Mouse (Mus musculus) heart, embryonic 15.5 days (tissue): Measurements from ENCODE around the gene Zfp420. TPM values are rescaled to one million over a fixed set of nuclear protein-coding genes. Genes with fewer than 3 reads are reported as not detected.
A peak's percentile ranks its signal among the peaks of the same experiment; 100 is the strongest.

Experiments
- ATAC-seq: fragments of 200-750 bp; cut with Nextera tagmentation; replicated peaks from 2 replicates; pipeline ENCODE4 v1.8.0; 2017; ENCODE audit warnings: low read depth, moderate TSS enrichment; ENCODE audit not compliant: insufficient number of reproducible peaks, insufficient read depth, low FRiP score
- H3K27ac ChIP-seq: fragments of 300-500 bp; sonication (generic); 2 replicates; pipeline ENCODE4 v1.5.1; 2015; ENCODE audit warnings: mild to moderate bottlenecking, inconsistent platforms
- H3K27me3 ChIP-seq: fragments of 300-500 bp; sonication (generic); 2 replicates; pipeline ENCODE4 v1.6.1; 2015; ENCODE audit warnings: inconsistent platforms
- H3K36me3 ChIP-seq: fragments of 300-500 bp; sonication (generic); 2 replicates; pipeline ENCODE4 v1.6.1; 2015; ENCODE audit warnings: mild to moderate bottlenecking, inconsistent platforms
- H3K4me1 ChIP-seq: fragments of 300-500 bp; sonication (generic); replicated peaks from 2 replicates; pipeline ENCODE4 v1.6.1; 2015; ENCODE audit warnings: inconsistent platforms
- H3K4me2 ChIP-seq: fragments of 300-500 bp; sonication (generic); 2 replicates; pipeline ENCODE4 v1.6.1; 2015; ENCODE audit warnings: inconsistent platforms, mild to moderate bottlenecking, moderate library complexity
- H3K4me3 ChIP-seq: fragments of 300-500 bp; sonication (generic); 2 replicates; pipeline ENCODE4 v1.5.1; 2015; ENCODE audit warnings: mild to moderate bottlenecking, inconsistent platforms
- H3K9ac ChIP-seq: fragments of 300-500 bp; sonication (generic); 2 replicates; pipeline ENCODE4 v1.6.1; 2015; ENCODE audit warnings: mild to moderate bottlenecking, inconsistent platforms
- H3K9me3 ChIP-seq: fragments of 300-500 bp; sonication (generic); replicated peaks from 2 replicates; pipeline ENCODE4 v1.6.1; 2016; ENCODE audit warnings: inconsistent platforms
- WGBS: fragments of 180-500 bp; shearing (Covaris S2); methylation state at CpG from one replicate; pipeline ENCODE4 v1.1.7; 2015; ENCODE audit warnings: mixed read lengths; 5-methylcytosine and 5-hydroxymethylcytosine counted together
- polyA plus RNA-seq: library from polyadenylated mRNA; unstranded; fragments of >200 nt; fragmentation: Nextera tagmentation; extraction: Ambion mirVana; gene quantifications from 2 replicates; pipeline ENCODE4 v1.2.1, GENCODE M21; 2015

Gene Zfp420
- polyA plus RNA-seq, 1 experiment from 2014 or later, result 3.4 TPM

GRCm38 (mm10) chr7:29904101-29904500 is 44.3 kb downstream of the Zfp420 start:
- H3K4me3 ChIP-seq, result no peak overlapping the region
- peaks cover 8% of the 10 kb centered on the region for H3K4me1 ChIP-seq
- 91% methylated on average over 4 of the region's 4 CpGs for WGBS
- peaks cover 34% of the 10 kb centered on the region for H3K36me3 ChIP-seq
- H3K9me3 ChIP-seq, result no peaks in the 10 kb centered on the region
- H3K9ac ChIP-seq, result no peak overlapping the region
- H3K27ac ChIP-seq, result no peak overlapping the region
- no peak overlapping the region for H3K4me2 ChIP-seq
- ATAC-seq, result no peak
- no peaks in the 10 kb centered on the region for H3K27me3 ChIP-seq

GRCm38 (mm10) chr7:29905966-29906681 is 46.3 kb downstream of the Zfp420 start, which contains the start of gene Zfp27:
Gene Zfp27 (minus strand): TSS chr7:29906572.
- peaks cover 15% of the 10 kb centered on the region for H3K36me3 ChIP-seq
- no peaks in the 10 kb centered on the region for H3K9me3 ChIP-seq
- under 1% methylated on average over 22 of the region's 22 CpGs for WGBS
- peak within 1 kb of the TSS; percentile 63 for H3K4me3 ChIP-seq
- ATAC-seq, result peak; percentile 72
- no peaks in the 10 kb centered on the region for H3K27me3 ChIP-seq
- H3K9ac ChIP-seq, result peak within 1 kb of the TSS; percentile 55
- peaks cover 22% of the 10 kb centered on the region for H3K4me1 ChIP-seq
- peak within 1 kb of the TSS; percentile 67 for H3K4me2 ChIP-seq
- H3K27ac ChIP-seq, result peak within 1 kb of the TSS; percentile 93

DNA sequence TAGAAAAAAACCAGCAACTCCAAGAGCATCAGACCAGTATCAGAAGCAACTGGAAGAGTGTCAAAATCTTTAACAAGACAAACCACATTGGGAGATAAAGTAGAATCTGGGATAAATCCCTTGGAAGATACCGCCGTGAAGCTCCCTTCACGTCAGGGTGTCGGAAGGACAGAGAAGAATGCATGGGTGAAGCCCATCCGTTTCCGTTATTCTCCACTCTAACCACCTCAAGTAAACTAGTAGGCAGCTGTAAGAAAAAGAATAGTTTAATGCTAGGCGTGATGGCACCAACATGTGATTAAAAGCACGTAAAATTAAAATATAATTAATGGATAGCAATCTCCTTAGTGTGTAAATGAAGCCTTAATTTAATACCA is 46.9 kb downstream of the Zfp420 start:
- Histone ChIP-seq H3K4me1 (peaks cover 22% of the 10 kb centered on the region), H3K9ac (peak overlapping the region; percentile 55; the same call in 1 of the 2 replicates), H3K27ac (peak overlapping the region; percentile 93), H3K4me2 (peak overlapping the region; percentile 67), H3K27me3 (no peaks in the 10 kb centered on the region), H3K36me3 (peaks cover 10% of the 10 kb centered on the region), H3K4me3 (peak overlapping the region; percentile 63), H3K9me3 (no peaks in the 10 kb centered on the region)
- no peak for ATAC-seq
- WGBS, result 25% methylated on average over 8 of the region's 8 CpGs

DNA sequence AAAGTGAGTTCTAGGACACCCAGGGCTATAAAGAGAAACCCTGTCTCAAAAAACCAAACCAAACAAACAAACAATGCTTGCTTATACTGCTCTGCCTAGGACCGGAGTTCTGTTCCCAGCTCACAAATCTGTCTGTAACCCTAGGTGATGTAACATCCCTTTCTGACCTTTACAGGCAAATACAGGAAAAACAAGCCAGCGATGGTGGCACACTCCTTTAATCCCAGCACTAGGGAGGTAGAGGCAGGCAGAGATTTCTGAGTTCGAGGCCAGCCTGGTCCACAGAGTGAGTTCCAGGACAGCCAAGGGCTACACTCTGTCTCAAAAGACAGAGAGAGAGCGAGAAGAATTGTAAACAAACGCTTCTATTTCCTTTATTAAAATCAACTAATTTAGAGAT is 47.4 kb downstream of the Zfp420 start:
- no peaks in the 10 kb centered on the region for H3K27me3 ChIP-seq
- peaks cover 22% of the 10 kb centered on the region for H3K4me1 ChIP-seq
- WGBS, result 90% methylated on average over 5 of the region's 5 CpGs
- H3K36me3 ChIP-seq, result peaks cover 14% of the 10 kb centered on the region
- H3K9me3 ChIP-seq, result no peaks in the 10 kb centered on the region
- ATAC-seq, result no peak
- peak overlapping the region; percentile 93 for H3K27ac ChIP-seq
- no peak overlapping the region for H3K9ac ChIP-seq
- H3K4me3 ChIP-seq, result no peak overlapping the region
- H3K4me2 ChIP-seq, result no peak overlapping the region

- under 1% methylated on average over 33 of the region's 33 CpGs for WGBS
- H3K9me3 ChIP-seq, result no peaks in the 10 kb centered on the region
- peak within 1 kb of the TSS; percentile 64 for H3K4me3 ChIP-seq
- H3K27me3 ChIP-seq, result no peaks in the 10 kb centered on the region
- H3K36me3 ChIP-seq, result peaks cover 21% of the 10 kb centered on the region
- H3K27ac ChIP-seq, result peak within 1 kb of the TSS; percentile 93
- peak within 1 kb of the TSS; percentile 58 for H3K4me2 ChIP-seq
- peaks cover 22% of the 10 kb centered on the region for H3K4me1 ChIP-seq
- ATAC-seq, result peak; percentile 80
- peak within 1 kb of the TSS; percentile 69 for H3K9ac ChIP-seq
Measured at GRCm38 (mm10) chr7:29908130-29908950, 48.6 kb downstream of the Zfp420 start, which contains the start of gene Zfp383. Gene Zfp383 (plus strand): TSS chr7:29908223.

- Histone ChIP-seq H3K9me3 (peaks cover 1% of the 10 kb centered on the region; the same call in 1 of the 2 replicates), H3K36me3 (peaks cover 35% of the 10 kb centered on the region), H3K4me1 (peaks cover 22% of the 10 kb centered on the region), H3K4me3 (no peak overlapping the region), H3K27ac (no peak overlapping the region), H3K27me3 (no peaks in the 10 kb centered on the region), H3K4me2 (0 out of 2 replicates have a peak overlapping the region, but pooled peaks have one; percentile 58), H3K9ac (no peak overlapping the region)
- ATAC-seq, result no peak
- WGBS, result 70% methylated on average over 2 of the region's 2 CpGs
Measured at GRCm38 (mm10) chr7:29910252-29910651, 50.5 kb downstream of the Zfp420 start.

DNA sequence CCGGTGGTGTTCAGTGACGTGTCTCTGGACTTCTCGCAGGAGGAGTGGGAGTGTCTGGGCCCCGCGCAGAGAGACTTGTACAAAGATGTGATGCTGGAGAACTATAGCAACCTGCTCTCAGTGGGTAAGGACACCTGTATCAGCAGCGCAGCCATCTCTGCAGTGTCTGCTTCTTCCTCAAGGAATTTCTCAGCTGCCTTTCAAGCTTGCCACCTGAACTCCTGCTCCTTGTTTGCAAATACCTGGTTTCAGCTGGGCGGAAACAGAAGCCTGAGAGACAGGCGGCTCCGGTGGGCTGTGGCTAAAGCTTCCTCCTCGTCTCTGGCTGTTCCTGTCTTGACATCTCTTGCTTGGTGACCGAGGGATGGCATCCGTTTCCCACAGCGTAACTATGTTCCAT is 52.4 kb downstream of the Zfp420 start:
- no peaks in the 10 kb centered on the region for H3K27me3 ChIP-seq
- no peak overlapping the region for H3K4me2 ChIP-seq
- peaks cover 50% of the 10 kb centered on the region for H3K36me3 ChIP-seq
- peaks cover 7% of the 10 kb centered on the region; the same call in 1 of the 2 replicates for H3K9me3 ChIP-seq
- H3K4me3 ChIP-seq, result no peak overlapping the region
- WGBS, result 89% methylated on average over 13 of the region's 13 CpGs
- H3K27ac ChIP-seq, result no peak overlapping the region
- no peak for ATAC-seq
- H3K9ac ChIP-seq, result no peak overlapping the region
- peaks cover 17% of the 10 kb centered on the region for H3K4me1 ChIP-seq

DNA sequence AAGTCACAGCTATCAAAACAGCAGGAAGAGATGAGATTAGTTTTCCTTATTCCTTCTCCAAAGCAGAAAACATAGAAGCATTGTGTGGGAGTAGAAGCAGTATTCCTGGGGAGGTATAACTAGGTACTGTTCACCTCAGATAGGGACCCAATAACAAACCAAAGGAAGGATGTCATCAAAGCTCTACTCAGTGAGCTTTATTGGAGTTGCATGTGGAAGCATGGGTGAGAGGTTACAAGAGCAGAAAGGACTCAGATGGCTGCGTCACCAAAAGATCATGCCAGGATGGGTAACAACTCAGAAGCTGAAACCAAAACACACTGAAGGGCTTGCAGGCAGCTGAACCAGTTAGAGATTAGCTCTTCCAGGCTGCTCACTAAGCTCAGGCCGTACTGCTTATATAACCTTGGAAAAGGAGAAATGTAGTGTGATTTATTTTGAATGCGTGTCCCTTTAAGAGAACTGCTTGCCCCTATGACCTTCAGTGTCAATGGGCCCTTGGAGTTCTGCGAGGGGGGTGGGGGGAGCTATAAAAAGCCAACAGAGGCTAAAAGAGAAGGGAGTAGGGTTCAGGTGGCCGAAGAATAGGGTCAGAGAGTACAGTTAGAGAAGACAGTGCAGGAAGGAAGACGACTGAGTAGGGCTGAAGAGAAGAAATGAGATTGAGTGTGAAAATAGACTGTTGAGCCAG is 57.7 kb downstream of the Zfp420 start:
- Histone ChIP-seq H3K9ac (no peak overlapping the region), H3K4me1 (peaks cover 10% of the 10 kb centered on the region), H3K9me3 (peaks cover 7% of the 10 kb centered on the region; the same call in 1 of the 2 replicates), H3K4me2 (peak overlapping the region; percentile 23; the same call in 1 of the 2 replicates), H3K4me3 (no peak overlapping the region), H3K27ac (peak overlapping the region; percentile 83), H3K36me3 (peaks cover 44% of the 10 kb centered on the region), H3K27me3 (no peaks in the 10 kb centered on the region)
- ATAC-seq, result no peak
- 37% methylated on average over 6 of the region's 6 CpGs for WGBS

DNA sequence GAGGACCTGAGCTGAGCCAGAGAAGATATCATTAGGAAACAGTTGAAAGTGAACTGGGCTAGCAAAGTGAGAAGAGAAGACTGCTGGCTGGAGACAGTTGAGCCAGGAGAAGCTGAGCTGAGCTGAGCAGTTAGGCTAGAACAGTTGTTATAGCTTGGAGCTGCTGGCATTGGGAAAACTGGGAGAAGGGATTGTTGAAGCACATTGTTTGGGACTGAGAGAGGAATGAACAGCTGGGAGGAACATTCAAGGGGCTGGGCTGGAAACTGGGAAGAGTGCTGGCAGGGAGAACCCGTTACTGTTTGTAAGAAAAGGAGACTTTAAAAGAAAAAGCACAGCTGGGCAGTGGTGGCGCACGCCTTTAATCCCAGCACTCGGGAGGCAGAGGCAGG is 58.3 kb downstream of the Zfp420 start:
- Histone ChIP-seq H3K4me3 (no peak overlapping the region), H3K27ac (peak overlapping the region; percentile 83)
- no peak for ATAC-seq

GRCm38 (mm10) chr7:29921439-29922093 is 61.8 kb downstream of the Zfp420 start:
- no peak overlapping the region for H3K9ac ChIP-seq
- H3K4me3 ChIP-seq, result no peak overlapping the region
- H3K36me3 ChIP-seq, result peaks cover 8% of the 10 kb centered on the region
- H3K27ac ChIP-seq, result no peak overlapping the region
- H3K4me1 ChIP-seq, result peaks cover 10% of the 10 kb centered on the region
- H3K27me3 ChIP-seq, result no peaks in the 10 kb centered on the region
- no peaks in the 10 kb centered on the region for H3K9me3 ChIP-seq
- 58% methylated on average over 6 of the region's 6 CpGs for WGBS
- no peak overlapping the region for H3K4me2 ChIP-seq
- ATAC-seq, result no peak

More for the DNA sequence above, 58.3 kb downstream of the Zfp420 start:
- peak overlapping the region; percentile 23; the same call in 1 of the 2 replicates for H3K4me2 ChIP-seq
- H3K36me3 ChIP-seq, result peaks cover 39% of the 10 kb centered on the region
- 76% methylated on average over 4 of the region's 4 CpGs for WGBS
- no peak overlapping the region for H3K9ac ChIP-seq
- no peaks in the 10 kb centered on the region for H3K27me3 ChIP-seq
- H3K9me3 ChIP-seq, result peaks cover 7% of the 10 kb centered on the region; the same call in 1 of the 2 replicates
- peaks cover 10% of the 10 kb centered on the region for H3K4me1 ChIP-seq
